Mouse (Mus musculus) MEL (cell line): ENCODE measurements around the gene Gpr19. TPM values are rescaled to one million over a fixed set of nuclear protein-coding genes. Genes with fewer than 3 reads are reported as not detected.
A peak's percentile ranks its signal among the peaks of the same experiment; 100 is the strongest.

ENCODE experiments used
- DNase-seq: peaks from one replicate; pipeline ENCODE4 v3.0.0; 2011; ENCODE audit warnings: low read depth, low spot score
- H3K27ac ChIP-seq: 2 replicates; pipeline ENCODE4 v1.5.1; 2012; ENCODE audit warnings: low read depth, mild to moderate bottlenecking, control low read depth, low read length, moderate library complexity; ENCODE audit not compliant: control insufficient read depth
- H3K27me3 ChIP-seq, 2 experiments: fragments of 150-350 bp in 1 of 2; sonication (generic) in 1 of 2; 2 replicates each; pipeline ENCODE4 v1.6.1; 2012; ENCODE audit warnings: low read length in 2 of 2, mild to moderate bottlenecking in 2 of 2, improper control_type of control experiment in 1 of 2, moderate library complexity in 1 of 2; ENCODE audit not compliant: insufficient read depth in 2 of 2, control insufficient read depth in 1 of 2
- H3K36me3 ChIP-seq, 2 experiments: 2 replicates each; pipeline ENCODE4 v1.6.1; 2012 to 2014; ENCODE audit warnings: low read length in 2 of 2, improper control_type of control experiment in 1 of 2, inconsistent platforms in 1 of 2, mild to moderate bottlenecking in 1 of 2; ENCODE audit not compliant: insufficient read depth in 2 of 2, control insufficient read depth in 1 of 2
- H3K4me1 ChIP-seq, 2 experiments: fragments of 150-350 bp in 1 of 2; sonication (generic) in 1 of 2; 2 replicates each; pipeline ENCODE4 v1.6.1; 2012; ENCODE audit warnings: low read length in 2 of 2, improper control_type of control experiment in 1 of 2, mild to moderate bottlenecking in 1 of 2; ENCODE audit not compliant: insufficient read depth in 2 of 2, control insufficient read depth in 1 of 2
- H3K4me3 ChIP-seq, 2 experiments: fragments of 150-350 bp in 1 of 2; sonication (generic) in 1 of 2; 2 replicates each; pipeline ENCODE4 v1.5.1; 2012; ENCODE audit warnings: low read depth in 2 of 2, low read length in 2 of 2, mild to moderate bottlenecking in 2 of 2, moderate library complexity in 2 of 2, control low read depth in 1 of 2, improper control_type of control experiment in 1 of 2; ENCODE audit not compliant: control insufficient read depth in 1 of 2, insufficient read depth in 1 of 2
- H3K79me2 ChIP-seq: 2 replicates; pipeline ENCODE4 v1.6.1; 2012; ENCODE audit warnings: mild to moderate bottlenecking, low read length, moderate library complexity; ENCODE audit not compliant: control insufficient read depth, poor library complexity, insufficient read depth
- H3K9ac ChIP-seq: 2 replicates; pipeline ENCODE4 v1.6.1; 2012; ENCODE audit warnings: low read depth, mild to moderate bottlenecking, control low read depth, low read length, moderate library complexity; ENCODE audit not compliant: control insufficient read depth, poor library complexity, severe bottlenecking
- H3K9me3 ChIP-seq: fragments of 150-350 bp; sonication (generic); replicated peaks from 2 replicates; pipeline ENCODE4 v1.6.1; 2012; ENCODE audit warnings: mild to moderate bottlenecking, low read length, improper control_type of control experiment, moderate library complexity; ENCODE audit not compliant: insufficient read depth
- BHLHE40 ChIP-seq: IDR thresholded peaks from 2 replicates; pipeline ENCODE4 v1.6.1; 2012; ENCODE audit warnings: low read depth, mild to moderate bottlenecking, inconsistent platforms, low read length, improper control_type of control experiment, borderline replicate concordance
- CTCF ChIP-seq, 3 experiments: IDR thresholded peaks in 2 of 3; conservative IDR thresholded peaks in 1 of 3; 2 replicates each; pipeline ENCODE4 v1.5.1; 2011 to 2012; ENCODE audit warnings: low read length in 3 of 3, low read depth in 2 of 3, mild to moderate bottlenecking in 2 of 3, improper control_type of control experiment in 1 of 3, inconsistent platforms in 1 of 3, mixed read lengths in 1 of 3, moderate library complexity in 1 of 3; ENCODE audit not compliant: control insufficient read depth in 1 of 3, insufficient read depth in 1 of 3, poor library complexity in 1 of 3, severe bottlenecking in 1 of 3
- E2F4 ChIP-seq: IDR thresholded peaks from 2 replicates; pipeline ENCODE4 v1.6.1; 2011; ENCODE audit warnings: low read depth, low read length, improper control_type of control experiment, borderline replicate concordance
- ETS1 ChIP-seq: IDR thresholded peaks from 2 replicates; pipeline ENCODE4 v1.6.1; 2012; ENCODE audit warnings: low read depth, mild to moderate bottlenecking, inconsistent platforms, low read length, improper control_type of control experiment, moderate library complexity
- GABPA ChIP-seq: IDR thresholded peaks from 2 replicates; pipeline ENCODE4 v1.6.1; 2012; ENCODE audit warnings: low read depth, mild to moderate bottlenecking, inconsistent platforms, low read length, improper control_type of control experiment, moderate library complexity
- GATA1 ChIP-seq: IDR thresholded peaks from 2 replicates; pipeline ENCODE4 v1.6.1; 2011; ENCODE audit warnings: low read depth, low read length, improper control_type of control experiment
- HCFC1 ChIP-seq: IDR thresholded peaks from 2 replicates; pipeline ENCODE4 v1.6.1; 2012; ENCODE audit warnings: low read depth, mild to moderate bottlenecking, inconsistent platforms, low read length, improper control_type of control experiment, moderate library complexity
- MAFK ChIP-seq: IDR thresholded peaks from 2 replicates; pipeline ENCODE4 v1.6.1; 2011; ENCODE audit warnings: low read depth, mild to moderate bottlenecking, low read length, improper control_type of control experiment, borderline replicate concordance
- MXI1 ChIP-seq: IDR thresholded peaks from 2 replicates; pipeline ENCODE4 v1.6.1; 2011; ENCODE audit warnings: mild to moderate bottlenecking, low read depth, low read length, improper control_type of control experiment
- MYB ChIP-seq: IDR thresholded peaks from 2 replicates; pipeline ENCODE4 v1.6.1; 2011; ENCODE audit warnings: mild to moderate bottlenecking, low read depth, low read length, improper control_type of control experiment
- NELFE ChIP-seq: IDR thresholded peaks from 2 replicates; pipeline ENCODE4 v1.6.1; 2011; ENCODE audit warnings: low read depth, low read length, improper control_type of control experiment
- POLR2A ChIP-seq, 2 experiments: IDR thresholded peaks; 2 replicates each; pipeline ENCODE4 v1.6.1; 2011 to 2012; ENCODE audit warnings: low read length in 2 of 2, mild to moderate bottlenecking in 2 of 2, control low read depth in 1 of 2, improper control_type of control experiment in 1 of 2, low read depth in 1 of 2, moderate library complexity in 1 of 2; ENCODE audit not compliant: control insufficient read depth in 1 of 2, insufficient read depth in 1 of 2, poor library complexity in 1 of 2
- POLR2AphosphoS5 ChIP-seq: IDR thresholded peaks from 2 replicates; pipeline ENCODE4 v1.6.1; 2012; ENCODE audit warnings: low read depth, borderline replicate concordance, mild to moderate bottlenecking, inconsistent platforms, low read length, moderate library complexity, mixed read lengths
- RAD21 ChIP-seq: IDR thresholded peaks from 2 replicates; pipeline ENCODE4 v1.6.1; 2011; ENCODE audit warnings: mild to moderate bottlenecking, low read depth, low read length, improper control_type of control experiment
- RCOR1 ChIP-seq: IDR thresholded peaks from 2 replicates; pipeline ENCODE4 v1.6.1; 2012; ENCODE audit warnings: low read depth, mild to moderate bottlenecking, inconsistent platforms, low read length, improper control_type of control experiment
- SMC3 ChIP-seq: IDR thresholded peaks from 2 replicates; pipeline ENCODE4 v1.6.1; 2011; ENCODE audit warnings: low read depth, low read length, improper control_type of control experiment
- TAL1 ChIP-seq: IDR thresholded peaks from 2 replicates; pipeline ENCODE4 v1.6.1; 2012; ENCODE audit warnings: mild to moderate bottlenecking, inconsistent platforms, low read length, moderate library complexity, mixed read lengths
- TCF12 ChIP-seq: IDR thresholded peaks from 2 replicates; pipeline ENCODE4 v1.6.1; 2014; ENCODE audit warnings: low read depth, mild to moderate bottlenecking, inconsistent platforms, low read length, improper control_type of control experiment, moderate library complexity
- UBTF ChIP-seq: IDR thresholded peaks from 2 replicates; pipeline ENCODE4 v1.6.1; 2012; ENCODE audit warnings: low read depth, mild to moderate bottlenecking, inconsistent platforms, low read length, improper control_type of control experiment, moderate library complexity, borderline replicate concordance; ENCODE audit not compliant: insufficient read depth
- USF1 ChIP-seq: IDR thresholded peaks from 2 replicates; pipeline ENCODE4 v1.6.1; 2014; ENCODE audit warnings: low read depth, mild to moderate bottlenecking, inconsistent platforms, low read length, improper control_type of control experiment, moderate library complexity
- ZMIZ1 ChIP-seq: IDR thresholded peaks from 2 replicates; pipeline ENCODE4 v1.6.1; 2012; ENCODE audit warnings: low read depth, mild to moderate bottlenecking, inconsistent platforms, low read length, improper control_type of control experiment, moderate library complexity
- ZNF384 ChIP-seq: IDR thresholded peaks from 2 replicates; pipeline ENCODE4 v1.6.1; 2012; ENCODE audit warnings: low read depth, mild to moderate bottlenecking, inconsistent platforms, low read length, improper control_type of control experiment
- polyA plus RNA-seq, 2 experiments: library from polyadenylated mRNA; stranded (reverse) in 1 of 2; unstranded in 1 of 2; fragments of >175 nt in 1 of 2; fragments of >200 nt in 1 of 2; gene quantifications; 2 replicates each; pipeline versions ENCODE4 v1.2.1 to v1.2.4; 2012; ENCODE audit warnings: low replicate concordance in 2 of 2, low read depth in 1 of 2; ENCODE audit not compliant: insufficient read length in 2 of 2, insufficient read depth in 1 of 2, missing spikeins in 1 of 2
- total RNA-seq: library from RNA; depleted of rRNA; stranded (reverse); fragments of 300-350 nt; gene quantifications from 2 replicates; pipeline ENCODE4 v1.2.3, GENCODE M21; 2012

Gpr19 gene
- total and polyA plus RNA-seq, 3 experiments, result 8.4 to 11.7 TPM; not detected in 1

GRCm38 (mm10) chr6:134834585-134835251 is 63.7 kb downstream of the Gpr19 start:
- no peaks in the 10 kb centered on the region for H3K9me3 ChIP-seq
- peaks cover 2% of the 10 kb centered on the region; the same call in 1 of the 2 replicates for H3K79me2 ChIP-seq
- no peak for DNase-seq
- peaks cover 0 to 15% of the 10 kb centered on the region in 2 experiments; a peak in 2 of 4 replicates for H3K36me3 ChIP-seq
- TF ChIP-seq MXI1, result no peak
- TF ChIP-seq POLR2A (IDR thresholded peaks at IDR 0.05; ENCODE audit: control insufficient read depth in 1 of 2, insufficient read depth in 1 of 2, low read depth in 1 of 2, low read length in 2 of 2, poor library complexity in 1 of 2), result no peak
- no peak for TF ChIP-seq GATA1
- no peak for TF ChIP-seq RCOR1
- TF ChIP-seq POLR2AphosphoS5, result no peak
- no peak for TF ChIP-seq ETS1
- no peak for TF ChIP-seq CTCF (IDR thresholded peaks at IDR 0.05 in 2 of 3, conservative IDR thresholded peaks at IDR 0.05 in 1 of 3; ENCODE audit: control insufficient read depth in 1 of 3, insufficient read depth in 1 of 3, low read depth in 2 of 3, low read length in 3 of 3, poor library complexity in 1 of 3, severe bottlenecking in 1 of 3)
- no peak for TF ChIP-seq GABPA
- TF ChIP-seq NELFE, result no peak
- no peak for TF ChIP-seq BHLHE40
- no peak for TF ChIP-seq MAFK
- TF ChIP-seq UBTF, result no peak
- no peak for TF ChIP-seq E2F4
- no peak for TF ChIP-seq MYB
- TF ChIP-seq RAD21, result no peak
- no peak for TF ChIP-seq USF1
- no peak for TF ChIP-seq ZNF384
- no peak for TF ChIP-seq HCFC1
- no peak for TF ChIP-seq SMC3
- no peak overlapping the region for H3K27ac ChIP-seq
- no peaks in the 10 kb centered on the region for H3K27me3 ChIP-seq
- peaks cover 8 to 13% of the 10 kb centered on the region in 2 experiments for H3K4me1 ChIP-seq
- no peak overlapping the region for H3K9ac ChIP-seq
- no peak overlapping the region for H3K4me3 ChIP-seq

GRCm38 (mm10) chr6:134830776-134831175 is 67.6 kb downstream of the Gpr19 start:
- Histone ChIP-seq H3K4me1 (peaks cover 0 to 2% of the 10 kb centered on the region in 2 experiments; a peak in 1 of 4 replicates), H3K27ac (peak overlapping the region; percentile 12)
- DNase-seq, result peak; percentile 54

More at GRCm38 (mm10) chr6:134830776-134831175, 67.6 kb downstream of the Gpr19 start:
- Histone ChIP-seq H3K27me3 (no peaks in the 10 kb centered on the region), H3K4me3 (peak overlapping the region; percentile 73 to 78), H3K9me3 (no peaks in the 10 kb centered on the region), H3K9ac (peak overlapping the region; percentile 74), H3K79me2 (peaks cover 2% of the 10 kb centered on the region; the same call in 1 of the 2 replicates), H3K36me3 (peaks cover 0 to 4% of the 10 kb centered on the region in 2 experiments; a peak in 2 of 4 replicates)
- TF ChIP-seq TCF12 (no peak), ZNF384 (peak; percentile 94), TAL1 (no peak), ZMIZ1 (no peak), MYB (no peak)
